Mouse (Mus musculus): ENCODE results near the gene Fam168b. TPM values are rescaled to one million over a fixed set of nuclear protein-coding genes. Genes with fewer than 3 reads are reported as not detected.

The Fam168b gene
- polyA plus RNA-seq, 1 experiment from 2014 or later = 132 TPM

- no peak overlapping the region for H3K4me2 ChIP-seq (replicated peaks)
- ATAC-seq (ENCODE audit: insufficient number of reproducible peaks, insufficient read depth, low FRiP score, low TSS enrichment) = no peak
- H3K9ac ChIP-seq = no peak overlapping the region
- H3K36me3 ChIP-seq = no peaks in the 10 kb centered on the region
- 0 out of 2 replicates have a peak, but pooled peaks cover 3% of the 10 kb centered on the region for H3K9me3 ChIP-seq
- WGBS = 78% methylated on average over 3 of the region's 3 CpGs
- H3K4me1 ChIP-seq = no peaks in the 10 kb centered on the region
- no peak overlapping the region for H3K27ac ChIP-seq
- H3K27me3 ChIP-seq = no peaks in the 10 kb centered on the region
- no peak overlapping the region for H3K4me3 ChIP-seq
These were observed 67.0 kb downstream of the Fam168b start for GRCm38 (mm10) chr1:34775870-34776269.

GRCm38 (mm10) chr1:34768875-34769274, 74.0 kb downstream of the Fam168b start:
- H3K4me2 ChIP-seq (replicated peaks) = no peak overlapping the region
- WGBS = 66% methylated on average over 6 of the region's 6 CpGs
- ATAC-seq (ENCODE audit: insufficient number of reproducible peaks, insufficient read depth, low FRiP score, low TSS enrichment) = no peak

DNA sequence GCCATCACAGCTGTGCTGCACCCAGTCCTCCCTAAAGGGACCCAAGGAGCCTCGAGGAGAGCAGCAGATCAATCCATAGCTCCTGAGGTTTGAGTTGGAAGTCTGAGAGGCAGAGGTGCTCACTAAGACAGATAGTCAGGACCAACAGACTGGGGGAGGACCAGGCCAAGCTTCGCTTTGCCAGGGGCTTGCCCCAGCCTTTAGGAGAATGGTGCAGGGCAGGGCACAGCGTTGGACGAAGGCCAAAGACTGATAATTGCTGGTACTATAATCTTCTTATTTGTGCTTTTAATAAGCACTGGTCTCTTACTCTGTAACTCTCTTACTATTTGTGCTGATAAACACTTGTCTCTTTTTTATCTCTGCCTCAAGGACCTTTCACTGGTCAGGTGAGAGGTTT, 75.0 kb downstream of the Fam168b start:
- Histone ChIP-seq H3K4me1 (no peaks in the 10 kb centered on the region), H3K9ac (no peak overlapping the region), H3K4me3 (no peak overlapping the region), H3K27ac (no peak overlapping the region), H3K4me2 (replicated peaks) (no peak overlapping the region), H3K9me3 (no peaks in the 10 kb centered on the region), H3K27me3 (no peaks in the 10 kb centered on the region), H3K36me3 (no peaks in the 10 kb centered on the region)
- no peak for ATAC-seq (ENCODE audit: insufficient number of reproducible peaks, insufficient read depth, low FRiP score, low TSS enrichment)
- 76% methylated on average over 4 of the region's 4 CpGs for WGBS

More at GRCm38 (mm10) chr1:34768875-34769274, 74.0 kb downstream of the Fam168b start:
- H3K36me3 ChIP-seq = no peaks in the 10 kb centered on the region
- H3K9ac ChIP-seq = no peak overlapping the region
- no peaks in the 10 kb centered on the region for H3K9me3 ChIP-seq
- H3K4me1 ChIP-seq = no peaks in the 10 kb centered on the region
- no peaks in the 10 kb centered on the region for H3K27me3 ChIP-seq
- no peak overlapping the region for H3K27ac ChIP-seq
- H3K4me3 ChIP-seq = no peak overlapping the region

DNA sequence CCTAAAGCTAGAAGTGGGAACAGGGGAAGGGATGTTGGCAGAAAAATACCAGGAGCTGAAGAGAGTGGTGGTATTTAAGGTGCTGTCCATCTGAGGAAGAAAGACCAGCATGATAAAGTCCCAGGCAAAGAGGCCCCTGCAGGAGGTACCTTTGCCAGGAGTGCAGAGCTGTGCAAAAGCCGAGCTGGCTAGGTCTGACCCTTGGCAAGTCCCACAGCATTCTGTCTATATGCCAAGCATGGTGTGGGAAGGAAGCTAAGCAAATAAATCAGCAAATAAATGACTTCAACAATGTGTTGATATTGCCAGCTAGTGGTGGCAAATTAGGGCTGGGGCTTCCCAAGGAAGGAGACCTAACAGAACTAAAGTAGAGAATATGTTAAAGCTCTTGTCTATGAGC, 76.0 kb downstream of the Fam168b start:
- H3K4me3 ChIP-seq = no peak overlapping the region

More for the DNA sequence above, 76.0 kb downstream of the Fam168b start:
- Histone ChIP-seq H3K9ac (no peak overlapping the region), H3K4me2 (replicated peaks) (no peak overlapping the region), H3K36me3 (no peaks in the 10 kb centered on the region), H3K27me3 (no peaks in the 10 kb centered on the region), H3K27ac (no peak overlapping the region), H3K9me3 (no peaks in the 10 kb centered on the region), H3K4me1 (no peaks in the 10 kb centered on the region)
- 68% methylated on average over 1 of the region's 1 CpGs for WGBS
- ATAC-seq (ENCODE audit: insufficient number of reproducible peaks, insufficient read depth, low FRiP score, low TSS enrichment) = no peak

Other genes starting within 250 kb of the Fam168b start
- 17.4 and 20.7 TPM in 2 replicates for gene Plekhb2, start 6.9 kb upstream of the Fam168b start, polyA plus RNA-seq (2016; fragmentation: Nextera tagmentation; extraction: Ambion mirVana)